Mouse (Mus musculus): ENCODE results near the gene Slc35a5.

DNA sequence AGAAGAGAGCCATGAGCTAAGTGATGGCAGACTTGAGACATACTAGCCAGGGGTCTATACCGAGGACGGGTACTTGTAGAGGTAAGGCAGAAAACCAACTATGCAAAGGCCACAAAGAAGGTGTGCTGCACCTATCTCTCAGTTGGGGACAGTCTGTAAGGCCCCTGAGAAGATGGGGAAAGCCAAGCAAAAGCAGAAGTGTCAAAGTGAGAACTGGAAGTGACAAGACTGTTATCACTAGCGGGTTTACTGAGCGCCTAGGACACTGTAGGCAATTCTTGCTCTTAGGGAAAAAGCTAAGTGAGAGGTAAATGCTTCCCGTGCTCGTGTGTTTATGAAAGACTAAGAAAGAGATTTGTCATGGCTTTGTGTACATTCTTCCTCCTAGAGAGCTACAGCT, 13.4 kb downstream of the Slc35a5 start:
- TF ChIP-seq CTCF (IDR thresholded peaks at IDR 0.05; ENCODE audit: extremely low read depth, insufficient read depth, low read length), result no peak
- TF ChIP-seq POLR2A (IDR thresholded peaks at IDR 0.05; ENCODE audit: extremely low read depth, insufficient read depth, low read length), result no peak
